Mouse (Mus musculus) midbrain, embryonic 11.5 days (tissue): ENCODE measurements at regions not wholly inside any gene's neighbourhood (a gene's known extent, or its start where the extent isn't known, plus 50 kb on each side); places are given as distances from the start of the nearest gene placed in this dataset.
"Not testable (repeated sequence)": the region's sequence is repeated elsewhere in the genome, so short reads cannot be mapped to it uniquely, and the experiment has no call there.

Experiments used
- ATAC-seq: fragments of 200-750 bp; cut with Nextera tagmentation; 2 replicates; pipeline ENCODE4 v1.8.0; 2017; ENCODE audit warnings: moderate TSS enrichment, moderate library complexity; ENCODE audit not compliant: low FRiP score
- DNase-seq: peaks from one replicate; pipeline ENCODE4 v3.0.0; 2015; ENCODE audit warnings: low spot score; ENCODE audit errors: missing footprints
- H3K27ac ChIP-seq: fragments of 300-500 bp; sonication (generic); 2 replicates; pipeline ENCODE4 v1.5.1; 2014; ENCODE audit warnings: low read depth, low read length
- H3K27me3 ChIP-seq: fragments of 300-500 bp; sonication (generic); 2 replicates; pipeline ENCODE4 v1.6.1; 2014; ENCODE audit warnings: mild to moderate bottlenecking, low read length, moderate library complexity, mixed read lengths; ENCODE audit not compliant: control insufficient read depth, insufficient read depth
- H3K36me3 ChIP-seq: fragments of 300-500 bp; sonication (generic); 2 replicates; pipeline ENCODE4 v1.6.1; 2014; ENCODE audit warnings: mild to moderate bottlenecking, low read length, moderate library complexity, mixed read lengths; ENCODE audit not compliant: control insufficient read depth, insufficient read depth
- H3K4me1 ChIP-seq: fragments of 300-500 bp; sonication (generic); 2 replicates; pipeline ENCODE4 v1.6.1; 2014; ENCODE audit warnings: low read length; ENCODE audit not compliant: control insufficient read depth, insufficient read depth
- H3K4me2 ChIP-seq: fragments of 300-500 bp; sonication (generic); 2 replicates; pipeline ENCODE4 v1.6.1; 2014; ENCODE audit warnings: mild to moderate bottlenecking, moderate library complexity
- H3K4me3 ChIP-seq: fragments of 300-500 bp; sonication (generic); 2 replicates; pipeline ENCODE4 v1.5.1; 2014; ENCODE audit warnings: low read depth, low read length
- H3K9ac ChIP-seq: fragments of 300-500 bp; sonication (generic); 2 replicates; pipeline ENCODE4 v1.6.1; 2014; ENCODE audit warnings: low read length
- H3K9me3 ChIP-seq: fragments of 300-500 bp; sonication (generic); 2 replicates; pipeline ENCODE4 v1.6.1; 2016; ENCODE audit warnings: low read length; ENCODE audit not compliant: control insufficient read depth
- WGBS: fragments of 180-500 bp; shearing (Covaris S2); extraction: QIAGEN DNeasy Blood & Tissue Kit; methylation state at CpG from one replicate; pipeline ENCODE4 v1.1.7; 2014; 5-methylcytosine and 5-hydroxymethylcytosine counted together

DNA sequence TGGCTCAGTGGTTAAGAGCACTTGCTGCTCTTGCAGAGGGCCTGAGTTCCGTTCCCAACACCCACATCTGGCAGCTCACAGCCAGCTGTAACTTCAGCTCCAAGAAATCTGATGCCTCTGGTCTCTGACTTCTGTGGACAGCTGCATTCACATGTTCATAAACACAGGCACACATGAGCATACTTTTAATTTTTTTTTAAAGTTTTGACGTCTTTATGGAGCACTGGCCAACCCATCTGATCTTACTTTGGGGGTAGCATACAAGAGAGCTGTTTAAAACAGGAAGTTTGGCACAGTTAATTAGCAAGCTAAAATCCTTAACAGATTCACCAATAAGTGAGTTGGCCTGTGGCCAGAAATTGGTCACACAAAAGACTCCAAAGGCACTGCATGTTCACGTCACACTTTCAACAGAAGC, 81.2 kb upstream of the Atl2 start:
- no peak overlapping the region for H3K4me3 ChIP-seq
- WGBS, result 75% methylated on average over 3 of the region's 3 CpGs
- H3K4me2 ChIP-seq, result no peak overlapping the region
- no peak for ATAC-seq
- DNase-seq, result no peak
- H3K9me3 ChIP-seq, result no peaks in the 10 kb centered on the region
- no peak overlapping the region for H3K27ac ChIP-seq
- no peaks in the 10 kb centered on the region; the same call in 1 of the 2 replicates for H3K27me3 ChIP-seq
- no peaks in the 10 kb centered on the region for H3K36me3 ChIP-seq
- no peak overlapping the region for H3K9ac ChIP-seq
- H3K4me1 ChIP-seq, result peaks cover 4% of the 10 kb centered on the region

DNA sequence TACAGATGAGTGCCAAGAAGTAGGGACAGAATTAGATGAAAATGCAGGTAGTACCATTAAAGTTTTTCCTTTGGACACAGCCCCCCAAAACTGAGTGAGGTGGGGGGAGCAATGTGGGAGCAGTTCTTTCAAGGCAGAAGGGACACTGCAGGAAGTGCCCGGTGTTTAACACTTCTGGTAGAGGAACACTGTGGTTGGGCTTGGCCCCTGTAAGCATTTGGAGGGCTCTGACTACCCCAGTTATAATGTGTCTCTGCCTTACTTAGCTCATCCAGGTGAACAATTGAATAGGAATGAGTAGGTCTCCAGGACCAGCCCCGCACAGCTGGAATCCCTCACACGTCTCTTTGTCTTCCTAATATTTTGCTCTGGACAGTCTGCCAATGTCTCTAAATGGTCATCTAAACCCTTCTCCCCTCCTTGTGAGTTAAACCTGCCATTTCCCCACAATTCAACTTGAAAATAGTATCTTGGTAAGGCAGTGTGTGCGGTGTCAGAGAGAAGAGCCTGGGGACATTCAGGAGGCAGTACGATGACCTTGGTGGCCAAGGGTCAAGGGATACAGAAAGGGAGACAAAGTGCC, 80.7 kb upstream of the Atl2 start:
- no peak overlapping the region for H3K27ac ChIP-seq
- no peaks in the 10 kb centered on the region for H3K9me3 ChIP-seq
- no peaks in the 10 kb centered on the region for H3K36me3 ChIP-seq
- DNase-seq (no peak), ATAC-seq (peak; percentile 33; the same call in 1 of the 2 replicates)
- H3K4me3 ChIP-seq, result no peak overlapping the region
- no peaks in the 10 kb centered on the region; the same call in 1 of the 2 replicates for H3K27me3 ChIP-seq
- H3K4me1 ChIP-seq, result peaks cover 3% of the 10 kb centered on the region
- 82% methylated on average over 5 of the region's 5 CpGs for WGBS
- H3K9ac ChIP-seq, result no peak overlapping the region
- H3K4me2 ChIP-seq, result peak overlapping the region; percentile 36

DNA sequence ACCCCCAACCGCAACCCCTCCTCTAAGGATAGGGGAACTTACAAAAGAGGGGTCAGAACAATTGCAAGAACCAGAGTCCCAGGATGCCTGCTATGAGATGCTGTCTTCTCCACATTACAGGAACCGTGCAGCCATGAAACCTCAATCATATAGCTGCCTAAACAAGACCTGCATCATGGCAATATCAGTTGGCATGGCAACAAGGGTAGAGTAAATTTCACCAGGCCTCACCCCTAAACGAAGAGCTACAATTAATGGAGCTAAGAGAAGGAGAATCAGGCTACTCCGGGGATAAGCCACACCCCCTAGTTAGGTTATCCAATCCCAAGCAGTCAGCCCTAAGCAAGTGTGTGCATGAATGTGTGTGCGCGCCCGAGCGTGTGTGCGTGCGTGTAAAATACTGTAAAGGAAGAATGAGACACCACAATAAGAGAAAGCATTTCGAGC, 80.1 kb upstream of the Atl2 start:
- H3K4me3 ChIP-seq, result no peak overlapping the region
- H3K4me2 ChIP-seq, result peak overlapping the region; percentile 36
- no peak overlapping the region for H3K9ac ChIP-seq
- H3K4me1 ChIP-seq, result peaks cover 3% of the 10 kb centered on the region
- no peaks in the 10 kb centered on the region for H3K36me3 ChIP-seq
- peak; percentile 82 for ATAC-seq
- 28% methylated on average over 11 of the region's 11 CpGs for WGBS
- no peaks in the 10 kb centered on the region for H3K9me3 ChIP-seq
- H3K27me3 ChIP-seq, result no peaks in the 10 kb centered on the region; the same call in 1 of the 2 replicates
- no peak overlapping the region for H3K27ac ChIP-seq
- no peak for DNase-seq

GRCm38 (mm10) chr17:79975150-79975757, 79.3 kb upstream of the Atl2 start:
- 27% methylated on average over 16 of the region's 16 CpGs for WGBS
- H3K4me2 ChIP-seq, result peak overlapping the region; percentile 13; the same call in 1 of the 2 replicates
- not testable (repeated sequence) for H3K4me1 ChIP-seq, H3K27me3 ChIP-seq, H3K9ac ChIP-seq, H3K4me3 ChIP-seq, H3K36me3 ChIP-seq, H3K9me3 ChIP-seq, DNase-seq, ATAC-seq, H3K27ac ChIP-seq

DNA sequence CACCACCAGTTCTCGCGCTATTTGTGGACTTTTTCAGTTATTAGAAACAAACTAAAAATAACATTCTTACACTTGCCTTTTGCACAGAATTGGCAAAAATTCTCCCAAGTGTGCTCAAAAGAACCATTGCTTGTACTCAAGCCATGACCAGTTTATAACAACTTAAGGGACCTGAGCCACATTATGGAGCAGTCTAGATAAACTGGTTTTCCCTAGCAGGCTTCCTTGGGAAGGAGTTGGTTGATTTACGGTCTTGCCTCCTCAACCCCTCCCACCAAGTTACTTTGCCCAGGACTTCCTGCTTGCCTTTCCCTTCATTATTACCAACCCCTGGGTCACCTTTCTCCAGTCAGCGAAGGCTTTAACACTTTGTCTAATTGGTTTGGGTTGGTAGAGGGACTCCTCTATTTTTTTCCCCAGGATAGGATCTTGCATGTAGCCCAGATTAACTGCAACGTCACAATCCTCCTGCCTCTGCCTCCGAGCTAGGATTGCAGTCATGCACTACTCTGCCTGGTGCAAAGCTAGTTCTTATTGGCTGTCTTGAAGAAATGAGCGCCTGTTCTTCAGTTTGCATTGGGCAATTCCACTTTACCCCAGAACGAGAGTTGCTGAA, 75.9 kb upstream of the Atl2 start:
- no peak overlapping the region for H3K9ac ChIP-seq
- 88% methylated on average over 8 of the region's 8 CpGs for WGBS
- no peak overlapping the region for H3K4me2 ChIP-seq
- no peak for DNase-seq
- peaks cover 5% of the 10 kb centered on the region for H3K4me1 ChIP-seq
- no peak for ATAC-seq
- no peaks in the 10 kb centered on the region for H3K36me3 ChIP-seq
- H3K27ac ChIP-seq, result no peak overlapping the region
- no peak overlapping the region for H3K4me3 ChIP-seq
- no peaks in the 10 kb centered on the region for H3K9me3 ChIP-seq
- no peaks in the 10 kb centered on the region; the same call in 1 of the 2 replicates for H3K27me3 ChIP-seq

DNA sequence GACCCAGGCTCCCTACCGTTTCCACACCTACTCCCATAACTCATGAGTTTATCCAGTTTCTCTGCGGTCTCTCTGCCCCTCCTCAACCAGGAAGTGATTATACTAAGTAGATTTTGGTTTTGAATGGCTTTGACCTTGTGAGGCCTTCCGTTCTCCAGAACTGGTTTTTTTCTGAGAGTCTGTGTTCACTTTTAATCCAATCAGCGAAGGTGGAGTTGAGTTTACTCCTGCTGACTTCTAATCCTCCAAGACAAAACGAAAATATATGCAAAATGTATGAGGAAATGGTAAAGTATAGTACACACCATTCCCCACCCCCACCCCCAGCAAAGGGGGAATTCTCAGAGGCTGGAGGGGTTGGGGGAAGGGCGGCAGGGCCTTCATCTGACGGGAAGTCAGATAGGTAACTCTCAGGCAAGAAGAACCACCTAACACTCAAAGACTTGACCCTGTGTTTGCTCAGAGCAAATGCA, 73.6 kb upstream of the Atl2 start:
- H3K9me3 ChIP-seq, result no peaks in the 10 kb centered on the region
- no peak overlapping the region for H3K9ac ChIP-seq
- peaks cover 2% of the 10 kb centered on the region; the same call in 1 of the 2 replicates for H3K4me1 ChIP-seq
- 24% methylated on average over 7 of the region's 7 CpGs for WGBS
- no peak overlapping the region for H3K4me3 ChIP-seq
- DNase-seq, result no peak
- no peaks in the 10 kb centered on the region; the same call in 1 of the 2 replicates for H3K27me3 ChIP-seq
- H3K27ac ChIP-seq, result no peak overlapping the region
- H3K36me3 ChIP-seq, result no peaks in the 10 kb centered on the region
- H3K4me2 ChIP-seq, result no peak overlapping the region
- ATAC-seq, result no peak

DNA sequence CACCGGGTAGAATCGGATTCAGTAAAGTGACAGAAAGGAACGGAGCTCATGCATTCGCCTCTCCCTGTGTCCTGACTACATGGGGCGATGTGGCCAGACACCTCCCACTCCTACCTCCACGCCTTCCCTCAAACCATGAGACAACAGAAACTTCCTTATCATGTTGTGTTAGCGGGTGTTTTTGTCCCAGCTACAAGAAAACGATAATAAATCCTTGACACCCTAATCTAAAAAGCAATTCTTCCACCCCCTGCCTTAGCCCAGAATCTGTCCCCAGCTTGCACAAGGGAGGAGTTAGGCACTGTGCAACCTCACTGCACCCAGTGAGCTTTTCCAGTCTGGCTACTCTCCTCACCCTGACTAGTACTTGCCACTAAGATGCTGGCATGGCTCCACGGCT, 72.9 kb upstream of the Atl2 start:
- no peak overlapping the region for H3K27ac ChIP-seq
- no peaks in the 10 kb centered on the region for H3K27me3 ChIP-seq
- 83% methylated on average over 9 of the region's 9 CpGs for WGBS
- H3K9ac ChIP-seq, result no peak overlapping the region
- no peak for DNase-seq
- H3K4me3 ChIP-seq, result no peak overlapping the region
- no peaks in the 10 kb centered on the region for H3K36me3 ChIP-seq
- H3K9me3 ChIP-seq, result no peaks in the 10 kb centered on the region
- no peak for ATAC-seq
- no peak overlapping the region for H3K4me2 ChIP-seq
- peaks cover 2% of the 10 kb centered on the region; the same call in 1 of the 2 replicates for H3K4me1 ChIP-seq

GRCm38 (mm10) chr17:79966981-79967380, 71.1 kb upstream of the Atl2 start:
- Histone ChIP-seq H3K36me3 (no peaks in the 10 kb centered on the region), H3K4me2 (no peak overlapping the region), H3K9me3 (no peaks in the 10 kb centered on the region), H3K4me1 (peaks cover 2% of the 10 kb centered on the region; the same call in 1 of the 2 replicates), H3K4me3 (no peak overlapping the region), H3K9ac (no peak overlapping the region), H3K27ac (no peak overlapping the region), H3K27me3 (no peaks in the 10 kb centered on the region)
- ATAC-seq (no peak), DNase-seq (no peak)
- 50% methylated on average over 6 of the region's 6 CpGs for WGBS

- Histone ChIP-seq H3K4me1 (peaks cover 2% of the 10 kb centered on the region; the same call in 1 of the 2 replicates), H3K4me3 (no peak overlapping the region), H3K4me2 (no peak overlapping the region), H3K27ac (no peak overlapping the region), H3K9me3 (no peaks in the 10 kb centered on the region), H3K9ac (no peak overlapping the region), H3K36me3 (no peaks in the 10 kb centered on the region), H3K27me3 (no peaks in the 10 kb centered on the region)
- 89% methylated on average over 8 of the region's 8 CpGs for WGBS
- no peak for DNase-seq
- no peak for ATAC-seq
Observed at GRCm38 (mm10) chr17:79965625-79966024, 69.7 kb upstream of the Atl2 start.
